Mouse (Mus musculus) intestine, embryonic 15.5 days (tissue): ENCODE measurements around the gene Vti1a. TPM values are rescaled to one million over a fixed set of nuclear protein-coding genes. Genes with fewer than 3 reads are reported as not detected.
A peak's percentile ranks its signal among the peaks of the same experiment; 100 is the strongest.

Source experiments
- ATAC-seq: fragments of 200-750 bp; cut with Nextera tagmentation; 2 replicates; pipeline ENCODE4 v1.8.0; 2017; ENCODE audit warnings: moderate TSS enrichment, moderate library complexity
- H3K27ac ChIP-seq: fragments of 300-500 bp; sonication (generic); 2 replicates; pipeline ENCODE4 v1.5.1; 2015; ENCODE audit warnings: mild to moderate bottlenecking, inconsistent platforms
- H3K27me3 ChIP-seq: fragments of 300-500 bp; sonication (generic); replicated peaks from 2 replicates; pipeline ENCODE4 v1.6.1; 2015; ENCODE audit warnings: inconsistent platforms
- H3K36me3 ChIP-seq: fragments of 300-500 bp; sonication (generic); 2 replicates; pipeline ENCODE4 v1.6.1; 2015; ENCODE audit warnings: inconsistent platforms
- H3K4me1 ChIP-seq: fragments of 300-500 bp; sonication (generic); replicated peaks from 2 replicates; pipeline ENCODE4 v1.6.1; 2015; ENCODE audit warnings: inconsistent platforms
- H3K4me2 ChIP-seq: fragments of 300-500 bp; sonication (generic); replicated peaks from 2 replicates; pipeline ENCODE4 v1.6.1; 2015; ENCODE audit warnings: mild to moderate bottlenecking, inconsistent platforms
- H3K4me3 ChIP-seq: fragments of 300-500 bp; sonication (generic); replicated peaks from 2 replicates; pipeline ENCODE4 v1.5.1; 2015; ENCODE audit warnings: inconsistent platforms
- H3K9ac ChIP-seq: fragments of 300-500 bp; sonication (generic); 2 replicates; pipeline ENCODE4 v1.6.1; 2015; ENCODE audit warnings: inconsistent platforms
- H3K9me3 ChIP-seq: fragments of 300-500 bp; sonication (generic); 2 replicates; pipeline ENCODE4 v1.6.1; 2016; ENCODE audit warnings: inconsistent platforms
- WGBS: fragments of 180-500 bp; shearing (Covaris S2); methylation state at CpG from one replicate; pipeline ENCODE4 v1.1.7; 2015; 5-methylcytosine and 5-hydroxymethylcytosine counted together
- polyA plus RNA-seq: library from polyadenylated mRNA; unstranded; fragments of >200 nt; fragmentation: Nextera tagmentation; extraction: Ambion mirVana; gene quantifications from 2 replicates; pipeline ENCODE4 v1.2.1, GENCODE M21; 2015

Gene Vti1a
- polyA plus RNA-seq, 1 experiment from 2014 or later, result 23.5 TPM

DNA sequence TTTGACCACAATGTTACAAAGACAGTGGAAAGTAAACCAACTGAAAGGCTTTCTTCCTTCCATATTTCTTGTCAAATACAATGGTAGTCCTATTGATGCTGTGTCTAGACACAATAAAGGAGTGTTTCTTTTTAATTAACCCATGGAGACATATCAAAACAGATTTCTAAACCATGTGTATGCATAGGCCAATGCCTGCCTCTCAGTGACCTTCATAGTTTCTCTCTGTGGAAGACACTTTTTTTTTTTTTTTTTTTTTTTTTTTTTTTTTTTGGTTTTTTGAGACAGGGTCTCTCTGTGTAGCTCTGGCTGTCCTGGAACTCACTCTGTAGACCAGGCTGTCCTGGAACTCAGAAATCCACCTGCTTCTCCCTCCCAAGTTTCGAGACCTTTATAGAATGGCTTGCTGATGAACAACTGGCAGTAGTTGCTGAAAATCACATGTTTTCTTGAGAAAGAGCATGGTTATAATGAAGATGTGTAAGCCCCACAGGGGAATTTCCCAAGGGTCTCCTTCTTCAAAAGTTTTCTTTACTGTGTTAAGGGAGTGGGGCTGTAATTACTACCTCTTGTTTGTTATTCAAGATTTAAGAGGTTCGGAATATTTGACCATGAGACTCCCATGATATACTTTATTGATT is 23.8 kb upstream of the Vti1a start:
- no peak for ATAC-seq
- H3K9me3 ChIP-seq, result no peaks in the 10 kb centered on the region
- H3K27ac ChIP-seq, result no peak overlapping the region
- peaks cover 12% of the 10 kb centered on the region for H3K36me3 ChIP-seq
- no peaks in the 10 kb centered on the region for H3K4me1 ChIP-seq
- no peak overlapping the region for H3K4me2 ChIP-seq
- no peaks in the 10 kb centered on the region for H3K27me3 ChIP-seq
- WGBS, result 88% methylated on average over 2 of the region's 2 CpGs
- H3K9ac ChIP-seq, result no peak overlapping the region
- no peak overlapping the region for H3K4me3 ChIP-seq

DNA sequence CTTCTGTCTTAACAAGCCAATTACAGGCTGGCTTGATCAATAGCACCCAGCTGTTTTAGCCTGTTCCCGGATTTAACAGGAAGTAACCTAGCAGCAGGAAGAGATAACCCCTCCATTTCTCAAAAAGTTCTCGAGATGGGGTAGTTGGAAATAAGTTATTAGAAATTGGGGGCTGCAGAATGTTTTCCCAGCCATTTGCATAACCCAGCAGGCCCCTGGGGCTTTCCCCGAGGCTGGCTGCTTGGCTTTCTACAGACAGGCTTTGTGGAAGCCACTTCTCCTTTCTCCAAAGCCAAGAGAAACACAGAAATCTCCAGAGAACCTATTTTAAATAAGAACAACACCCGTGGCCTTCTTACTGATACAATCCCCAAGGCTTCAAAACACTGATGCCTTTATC is 22.9 kb upstream of the Vti1a start:
- ATAC-seq, result no peak
- 42% methylated on average over 4 of the region's 4 CpGs for WGBS
- Histone ChIP-seq H3K36me3 (peaks cover 15% of the 10 kb centered on the region), H3K9ac (no peak overlapping the region), H3K4me1 (no peaks in the 10 kb centered on the region), H3K9me3 (no peaks in the 10 kb centered on the region), H3K4me3 (no peak overlapping the region), H3K27me3 (no peaks in the 10 kb centered on the region), H3K27ac (no peak overlapping the region), H3K4me2 (no peak overlapping the region)

DNA sequence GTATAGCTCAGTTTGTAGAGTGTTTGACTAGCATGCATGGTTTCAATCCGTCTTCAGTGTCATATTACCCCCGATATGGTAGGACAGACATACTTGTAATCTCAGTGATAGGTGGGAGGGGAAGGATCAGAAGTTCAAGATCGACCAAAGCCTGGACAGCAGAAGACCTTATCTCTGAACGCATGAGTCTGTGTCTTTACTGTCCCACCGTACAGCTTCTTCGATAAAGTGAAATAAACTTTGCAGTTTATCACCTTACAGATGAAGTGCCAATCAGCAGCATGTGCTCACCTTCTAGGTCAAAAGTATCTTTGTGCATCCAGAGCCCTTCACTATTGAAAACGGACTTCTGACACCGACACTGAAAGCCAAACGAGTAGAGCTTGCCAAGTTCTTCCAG is 21.0 kb upstream of the Vti1a start:
- Histone ChIP-seq H3K4me3 (no peak overlapping the region), H3K4me2 (no peak overlapping the region), H3K27ac (no peak overlapping the region), H3K27me3 (no peaks in the 10 kb centered on the region), H3K4me1 (no peaks in the 10 kb centered on the region), H3K9me3 (no peaks in the 10 kb centered on the region), H3K36me3 (peaks cover 7% of the 10 kb centered on the region; the same call in 1 of the 2 replicates), H3K9ac (no peak overlapping the region)
- ATAC-seq, result no peak
- 87% methylated on average over 9 of the region's 9 CpGs for WGBS

DNA sequence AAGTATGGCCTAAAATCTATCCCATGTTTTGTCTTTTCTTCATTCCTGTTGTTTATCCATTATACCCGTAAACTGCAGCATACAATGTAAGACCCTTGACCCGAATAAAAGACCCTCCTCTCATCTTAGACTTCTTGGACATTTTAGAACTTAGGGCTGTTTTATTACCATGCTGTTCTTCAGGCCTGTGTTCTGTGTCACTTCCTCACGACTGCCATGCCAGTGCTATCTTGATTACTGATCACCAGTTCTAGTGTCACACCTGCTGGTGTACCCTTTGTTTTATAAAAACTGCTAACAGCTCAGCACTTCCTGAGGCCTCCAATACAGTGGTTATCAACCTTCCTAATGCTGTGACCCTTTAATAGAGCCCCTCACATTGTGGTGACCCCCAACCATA is 20.5 kb upstream of the Vti1a start:
- Histone ChIP-seq H3K9ac (no peak overlapping the region), H3K4me2 (no peak overlapping the region), H3K4me1 (no peaks in the 10 kb centered on the region), H3K27me3 (no peaks in the 10 kb centered on the region), H3K36me3 (peaks cover 7% of the 10 kb centered on the region; the same call in 1 of the 2 replicates), H3K4me3 (no peak overlapping the region), H3K9me3 (no peaks in the 10 kb centered on the region), H3K27ac (no peak overlapping the region)
- ATAC-seq, result no peak
- WGBS, result 82% methylated on average over 3 of the region's 3 CpGs

DNA sequence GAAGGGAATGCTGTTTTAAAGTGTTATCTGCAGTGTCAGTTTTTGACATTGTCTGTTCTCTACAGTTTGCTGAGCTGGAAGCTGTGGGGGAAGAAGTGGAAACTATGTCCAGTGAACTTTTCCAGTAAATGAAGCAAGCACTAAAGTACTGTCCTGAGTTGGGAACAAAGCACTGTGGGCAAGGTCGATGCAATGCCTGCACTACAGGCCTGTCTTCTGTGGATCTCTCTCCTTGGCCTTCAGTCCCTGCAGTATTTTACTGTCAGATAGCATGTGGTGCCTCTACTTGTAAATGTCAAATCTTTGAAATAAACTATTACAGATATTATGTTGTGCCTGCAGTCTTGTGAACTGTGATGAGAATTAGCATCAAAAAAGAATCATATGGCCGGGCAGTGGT is 19.8 kb upstream of the Vti1a start:
- Histone ChIP-seq H3K4me2 (no peak overlapping the region), H3K9ac (no peak overlapping the region), H3K9me3 (no peaks in the 10 kb centered on the region), H3K27ac (no peak overlapping the region), H3K4me1 (no peaks in the 10 kb centered on the region), H3K4me3 (no peak overlapping the region), H3K27me3 (no peaks in the 10 kb centered on the region), H3K36me3 (peaks cover 12% of the 10 kb centered on the region)
- WGBS, result 92% methylated on average over 2 of the region's 2 CpGs
- ATAC-seq, result no peak

DNA sequence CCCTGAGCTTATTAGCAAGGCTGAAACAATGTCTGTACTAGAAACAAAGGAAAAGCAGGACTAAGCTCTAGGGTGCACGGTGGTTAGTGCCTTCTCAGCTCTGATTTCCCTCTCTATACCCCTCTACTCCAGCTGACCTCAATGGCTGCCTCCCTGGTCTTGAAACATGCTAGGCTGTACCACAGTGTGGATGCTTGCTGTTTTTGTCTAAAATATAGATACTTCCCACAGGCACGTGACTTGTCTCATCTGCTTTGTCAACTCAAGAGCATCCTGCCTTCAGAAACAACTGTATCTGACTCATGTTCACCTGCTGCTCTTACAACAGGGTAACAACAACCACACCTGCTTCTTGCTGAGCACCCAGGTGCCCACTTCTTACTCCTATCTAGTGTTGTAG is 18.6 kb upstream of the Vti1a start:
- Histone ChIP-seq H3K27me3 (no peaks in the 10 kb centered on the region), H3K9me3 (no peaks in the 10 kb centered on the region), H3K4me3 (no peak overlapping the region), H3K4me2 (no peak overlapping the region), H3K36me3 (peaks cover 15% of the 10 kb centered on the region), H3K4me1 (no peaks in the 10 kb centered on the region), H3K27ac (no peak overlapping the region), H3K9ac (no peak overlapping the region)
- WGBS, result 85% methylated on average over 2 of the region's 2 CpGs
- ATAC-seq, result no peak

DNA sequence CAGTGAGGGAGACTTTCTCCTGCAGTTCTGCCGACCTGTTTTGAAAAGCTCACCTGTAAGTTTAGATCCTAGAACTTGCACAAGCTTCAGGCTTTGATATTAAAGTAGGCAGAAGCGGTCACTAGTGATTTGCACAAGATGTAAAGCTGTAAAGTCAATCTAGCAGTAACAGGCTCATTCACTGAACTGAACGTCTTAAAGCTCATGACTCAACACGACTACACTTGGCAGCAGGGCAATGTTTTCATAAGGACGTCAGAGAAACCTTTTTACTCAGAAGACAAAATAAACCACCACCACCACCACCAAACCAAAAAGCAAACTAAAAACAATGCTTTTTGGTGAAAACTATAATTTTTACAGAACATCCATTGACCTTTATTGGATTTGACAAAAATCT is 18.1 kb upstream of the Vti1a start:
- Histone ChIP-seq H3K27me3 (no peaks in the 10 kb centered on the region), H3K4me3 (no peak overlapping the region), H3K4me2 (no peak overlapping the region), H3K4me1 (no peaks in the 10 kb centered on the region), H3K9me3 (no peaks in the 10 kb centered on the region), H3K36me3 (peaks cover 15% of the 10 kb centered on the region), H3K27ac (no peak overlapping the region), H3K9ac (no peak overlapping the region)
- WGBS, result 80% methylated on average over 5 of the region's 5 CpGs
- no peak for ATAC-seq

DNA sequence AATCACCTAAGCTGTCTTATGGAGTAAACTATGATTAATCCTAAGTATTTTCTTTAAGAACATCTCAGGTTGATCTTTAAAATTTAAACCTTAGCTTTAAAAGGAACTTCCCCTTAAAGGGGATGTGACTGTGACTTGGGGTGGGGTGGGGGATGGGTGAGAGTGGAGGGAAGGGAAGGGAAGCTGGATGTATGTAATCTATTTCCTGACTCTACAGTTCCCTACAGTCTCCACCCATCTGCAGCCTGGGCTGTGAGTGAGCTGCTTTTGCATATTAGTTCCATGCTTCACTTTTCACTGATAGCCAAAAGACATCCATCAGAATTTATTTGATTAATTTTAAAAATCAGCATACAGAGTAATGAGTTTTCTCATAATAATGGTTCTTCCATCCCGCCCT is 16.7 kb upstream of the Vti1a start:
- Histone ChIP-seq H3K36me3 (peaks cover 15% of the 10 kb centered on the region), H3K4me2 (no peak overlapping the region), H3K4me3 (no peak overlapping the region), H3K9ac (no peak overlapping the region), H3K4me1 (no peaks in the 10 kb centered on the region), H3K27ac (no peak overlapping the region), H3K27me3 (no peaks in the 10 kb centered on the region), H3K9me3 (no peaks in the 10 kb centered on the region)
- no peak for ATAC-seq
- WGBS, result 93% methylated on average over 1 of the region's 1 CpGs

DNA sequence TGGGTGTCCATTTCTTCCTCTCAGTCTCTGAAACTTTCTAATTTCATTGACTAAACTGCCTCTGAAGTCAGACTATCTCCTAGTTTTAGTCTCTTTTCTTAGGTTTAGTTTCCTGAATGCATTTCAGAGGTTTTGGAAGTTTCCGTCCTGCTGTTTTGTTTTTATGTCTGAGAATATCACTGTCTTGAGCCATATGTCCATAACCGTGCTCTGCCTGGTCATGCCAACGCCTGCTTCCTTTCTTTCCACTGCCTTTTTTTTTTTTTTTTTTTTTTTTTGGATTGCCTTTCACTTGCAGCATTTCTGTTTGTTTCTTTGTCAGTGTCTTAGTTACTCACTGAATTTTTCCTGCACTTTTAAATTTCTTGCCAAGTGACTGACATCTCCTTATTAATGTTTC is 15.6 kb upstream of the Vti1a start:
- no peak overlapping the region for H3K4me2 ChIP-seq
- H3K4me1 ChIP-seq, result no peaks in the 10 kb centered on the region
- peaks cover 15% of the 10 kb centered on the region for H3K36me3 ChIP-seq
- no peaks in the 10 kb centered on the region for H3K27me3 ChIP-seq
- no peak overlapping the region for H3K9ac ChIP-seq
- no peak overlapping the region for H3K27ac ChIP-seq
- no peaks in the 10 kb centered on the region for H3K9me3 ChIP-seq
- ATAC-seq, result no peak
- no peak overlapping the region for H3K4me3 ChIP-seq
- WGBS, result 88% methylated on average over 3 of the region's 3 CpGs

DNA sequence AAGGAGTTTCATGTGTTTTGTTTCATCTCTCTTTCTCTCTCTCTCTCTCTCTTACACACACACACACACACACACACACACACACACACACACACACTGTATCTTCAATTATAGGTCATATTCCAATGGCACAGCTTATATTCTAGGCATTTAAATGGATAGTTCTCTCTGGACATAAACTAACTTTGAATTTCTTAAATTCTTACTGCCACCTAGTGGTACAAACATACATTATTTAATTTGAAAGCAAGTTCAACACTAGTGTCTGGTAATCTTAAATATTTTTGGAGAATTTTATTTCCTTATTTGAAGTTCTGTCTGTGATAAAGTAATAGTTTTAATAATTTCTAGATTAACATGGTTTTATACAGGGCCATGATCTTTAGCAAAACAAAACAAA is 11.1 kb upstream of the Vti1a start:
- no peaks in the 10 kb centered on the region for H3K4me1 ChIP-seq
- peaks cover 13% of the 10 kb centered on the region for H3K36me3 ChIP-seq
- H3K27me3 ChIP-seq, result no peaks in the 10 kb centered on the region
- no peak overlapping the region for H3K4me2 ChIP-seq
- no peaks in the 10 kb centered on the region for H3K9me3 ChIP-seq
- no peak overlapping the region for H3K9ac ChIP-seq
- no peak overlapping the region for H3K27ac ChIP-seq
- no peak for ATAC-seq
- H3K4me3 ChIP-seq, result no peak overlapping the region

DNA sequence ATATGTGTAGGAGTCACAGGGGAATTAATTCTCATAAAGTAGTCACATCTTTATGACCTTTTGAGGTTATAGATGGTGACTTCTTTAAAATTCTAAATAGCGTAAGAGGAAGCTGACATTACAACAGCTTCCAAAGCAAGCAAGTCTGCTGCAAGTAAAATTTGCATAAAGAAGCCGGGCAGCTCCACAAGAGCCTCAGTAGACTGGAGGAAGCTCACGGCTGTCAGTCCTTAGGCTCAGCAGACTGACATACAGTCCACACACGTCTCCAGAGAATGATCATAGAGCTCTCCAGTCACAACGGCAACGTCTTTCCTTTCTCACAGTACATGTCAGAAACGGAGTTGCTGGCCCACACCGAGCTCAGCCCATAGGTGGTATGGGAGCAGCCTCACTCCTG is 4.2 kb upstream of the Vti1a start:
- 89% methylated on average over 8 of the region's 8 CpGs for WGBS

DNA sequence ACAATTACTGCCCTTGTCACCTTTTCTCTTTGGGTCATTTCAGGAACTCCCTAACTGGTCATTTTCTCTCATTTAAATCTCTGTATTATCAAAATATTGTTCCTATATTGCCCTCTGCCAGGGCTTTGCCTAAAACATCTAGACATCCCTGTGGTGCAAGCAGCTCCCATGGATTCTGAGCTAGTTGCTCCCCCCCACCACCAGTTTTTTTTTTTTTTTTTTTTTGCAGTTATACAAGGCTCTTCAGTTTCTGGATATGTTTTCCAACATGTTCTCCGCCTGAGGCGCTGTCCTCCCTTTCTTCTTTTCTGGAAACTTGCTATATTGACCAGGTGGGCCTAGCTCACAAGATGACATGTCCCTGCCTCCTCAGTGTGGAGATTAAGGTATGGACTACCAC is 2.4 kb upstream of the Vti1a start:
- H3K9ac ChIP-seq, result no peak overlapping the region
- H3K27me3 ChIP-seq, result no peaks in the 10 kb centered on the region
- no peaks in the 10 kb centered on the region for H3K9me3 ChIP-seq
- no peak overlapping the region for H3K4me2 ChIP-seq
- no peak overlapping the region for H3K27ac ChIP-seq
- peaks cover 9% of the 10 kb centered on the region for H3K36me3 ChIP-seq
- no peak for ATAC-seq
- 93% methylated on average over 2 of the region's 2 CpGs for WGBS
- H3K4me1 ChIP-seq, result peaks cover 18% of the 10 kb centered on the region
- H3K4me3 ChIP-seq, result no peak overlapping the region

More for the DNA sequence above, 4.2 kb upstream of the Vti1a start:
- H3K27ac ChIP-seq, result no peak overlapping the region
- H3K4me2 ChIP-seq, result no peak overlapping the region
- ATAC-seq, result no peak
- no peaks in the 10 kb centered on the region for H3K27me3 ChIP-seq
- H3K9ac ChIP-seq, result no peak overlapping the region
- H3K36me3 ChIP-seq, result peaks cover 9% of the 10 kb centered on the region
- H3K4me1 ChIP-seq, result peaks cover 15% of the 10 kb centered on the region
- no peak overlapping the region for H3K4me3 ChIP-seq
- H3K9me3 ChIP-seq, result no peaks in the 10 kb centered on the region

DNA sequence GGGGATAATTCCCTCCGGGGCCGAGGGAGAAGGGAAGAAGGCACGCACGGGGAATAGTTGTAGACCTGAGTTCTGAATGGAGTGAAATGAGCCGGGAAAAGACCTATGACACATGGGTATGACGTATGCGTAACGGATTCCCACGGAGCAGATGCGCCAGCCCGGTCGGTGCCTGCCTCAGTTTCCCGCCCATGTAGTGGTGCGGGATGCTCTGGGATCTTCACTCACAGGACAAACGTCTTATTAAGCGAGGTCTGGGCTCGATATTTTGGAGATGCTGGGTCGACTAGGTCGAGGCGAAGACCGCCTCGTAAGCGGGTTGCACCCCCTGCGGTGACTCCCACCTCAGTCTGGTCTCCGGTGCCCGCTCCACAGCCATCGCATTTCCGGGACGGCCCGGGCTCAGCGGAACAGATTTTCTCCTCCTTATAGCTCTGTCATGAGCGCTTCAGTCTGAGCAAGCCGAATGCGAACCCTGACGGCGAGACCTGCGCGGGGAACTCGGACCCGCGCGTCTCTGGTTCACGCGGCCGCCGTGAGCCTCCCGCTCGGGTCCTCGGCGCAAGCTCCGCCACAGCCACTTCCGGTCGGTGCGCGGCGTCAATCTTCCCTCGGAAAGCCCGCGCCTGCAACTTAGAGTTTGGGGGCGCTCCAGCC is 515 bp upstream of the Vti1a start, which contains the start of gene Zdhhc6:
Gene Zdhhc6 (minus strand): TSS at position 581 of the 657 bp plus-strand sequence.
- H3K27me3 ChIP-seq, result no peaks in the 10 kb centered on the region
- peak; percentile 80 for ATAC-seq
- under 1% methylated on average over 60 of the region's 60 CpGs for WGBS

More for the DNA sequence above, 515 bp upstream of the Vti1a start, which contains the start of gene Zdhhc6:
- Histone ChIP-seq H3K9me3 (no peaks in the 10 kb centered on the region), H3K9ac (peak within 1 kb of the TSS; percentile 86), H3K4me3 (peak within 1 kb of the TSS; percentile 94), H3K36me3 (peaks cover 3% of the 10 kb centered on the region), H3K27ac (peak within 1 kb of the TSS; percentile 88), H3K4me1 (peaks cover 18% of the 10 kb centered on the region), H3K4me2 (peak within 1 kb of the TSS; percentile 88)
